Mouse (Mus musculus) large intestine, adult 2 months (tissue): ENCODE results near the gene Pex5. TPM values are rescaled to one million over a fixed set of nuclear protein-coding genes. Genes with fewer than 3 reads are reported as not detected.

ENCODE experiments used
- DNase-seq: peaks from one replicate; pipeline ENCODE4 v3.0.0-alpha.2; 2012; ENCODE audit warnings: low read depth, low spot score
- WGBS: fragments of 180-500 bp; shearing (Covaris S2); methylation state at CpG from one replicate; pipeline ENCODE4 v1.1.7; 2018; 5-methylcytosine and 5-hydroxymethylcytosine counted together
- polyA plus RNA-seq: library from polyadenylated mRNA; depleted of rRNA; stranded (reverse); fragments of >200 nt; gene quantifications from 2 replicates; pipeline ENCODE4 v1.2.3, GENCODE M21; 2012; rRNA removed

Pex5 gene
- 24.9 and 36.9 TPM in 2 replicates for polyA plus RNA-seq

DNA sequence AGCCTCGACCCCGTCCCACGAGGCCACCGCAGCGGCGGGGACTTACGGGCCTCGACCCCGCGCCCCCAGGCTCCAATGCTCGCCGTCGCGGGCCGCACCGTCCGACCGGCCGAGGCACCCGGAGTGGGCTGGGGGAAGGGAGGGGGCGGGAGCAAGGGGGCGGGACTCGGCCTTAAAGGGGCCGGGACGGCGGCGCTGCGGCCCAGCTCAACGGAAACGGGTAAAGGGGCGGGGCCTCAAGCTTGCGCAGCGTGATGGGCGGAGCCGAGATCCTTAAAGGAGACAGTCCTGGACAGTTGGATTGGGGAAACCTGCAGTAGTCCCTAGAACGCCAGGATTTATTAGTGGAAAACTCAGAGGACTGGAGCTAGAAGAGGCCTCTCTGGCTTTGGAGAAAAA, at the start of gene Pex5:
Pex5 (minus strand) TSS at position 141 of the 399 bp plus-strand sequence.
- 1% methylated on average over 35 of the region's 36 CpGs for WGBS
- DNase-seq: peak; percentile 87

- DNase-seq: no peak
- WGBS: 44% methylated on average over 8 of the region's 8 CpGs
Measured at GRCm38 (mm10) chr6:124463881-124464291, 49.0 kb upstream of the Pex5 start.

DNA sequence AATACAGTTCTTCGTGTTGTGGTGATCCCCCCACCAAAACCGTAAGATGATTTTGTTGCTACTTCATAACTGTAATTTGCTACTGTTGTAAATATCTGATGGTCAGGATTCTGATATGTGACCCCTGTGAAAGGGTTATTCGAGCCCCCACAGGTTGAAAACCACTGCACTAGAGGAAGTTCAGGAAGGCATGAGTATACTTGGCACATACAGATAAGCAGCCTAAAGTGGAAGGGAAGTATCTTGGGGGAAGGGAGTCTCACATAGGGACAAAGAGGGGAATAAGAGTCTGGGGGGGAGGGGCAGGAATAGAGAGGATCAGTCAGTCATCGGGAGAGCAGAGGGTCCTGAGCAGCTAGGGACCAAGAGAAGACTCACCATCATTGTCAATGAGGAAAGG, 44.5 kb upstream of the Pex5 start:
- 84% methylated on average over 4 of the region's 4 CpGs for WGBS
- no peak for DNase-seq

- 79% methylated on average over 11 of the region's 11 CpGs for WGBS
- no peak for DNase-seq
Measured at GRCm38 (mm10) chr6:124458505-124458904, 43.6 kb upstream of the Pex5 start.

GRCm38 (mm10) chr6:124457827-124458226, 43.0 kb upstream of the Pex5 start:
- 94% methylated on average over 5 of the region's 5 CpGs for WGBS
- DNase-seq: no peak

DNA sequence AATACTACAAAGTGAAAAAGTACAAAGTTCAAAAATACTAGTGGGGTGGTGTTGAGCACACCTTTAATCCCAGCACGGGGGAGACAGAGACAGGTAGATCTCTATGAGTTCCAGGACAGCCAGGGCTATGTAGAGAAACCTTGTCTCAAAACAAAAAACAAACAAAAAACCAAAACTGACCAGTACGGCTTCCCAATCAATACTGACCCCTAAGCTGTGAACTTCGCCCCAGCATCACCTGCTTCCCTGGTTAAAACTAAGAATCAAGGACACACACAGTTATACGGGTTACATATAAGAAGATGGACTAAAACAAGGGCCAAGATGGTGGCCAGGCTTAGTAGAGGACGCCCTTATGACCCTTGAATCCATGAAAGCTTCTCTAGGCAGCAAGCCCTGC, 41.4 kb upstream of the Pex5 start:
- 95% methylated on average over 5 of the region's 5 CpGs for WGBS
- no peak for DNase-seq

DNA sequence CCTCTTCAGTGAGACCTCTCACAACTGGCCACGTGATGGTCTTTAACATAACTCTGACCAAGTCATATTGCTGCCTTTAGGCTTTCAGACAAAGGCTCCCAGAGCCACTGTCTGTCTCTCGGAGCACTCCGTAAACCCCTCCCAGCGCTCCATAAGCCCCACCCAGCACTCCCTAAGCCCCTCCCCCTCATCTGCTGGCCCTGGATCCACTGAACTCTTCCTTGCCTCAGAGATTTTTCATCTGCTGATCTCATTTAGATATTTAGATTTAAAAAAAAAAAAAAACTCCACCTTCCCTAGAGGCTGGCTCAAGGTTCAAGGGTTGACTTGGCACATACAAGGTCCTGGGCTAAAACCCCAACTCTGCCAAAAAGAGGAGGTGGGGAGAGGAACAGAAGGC, 38.9 kb upstream of the Pex5 start:
- DNase-seq: no peak
- WGBS: 49% methylated on average over 4 of the region's 4 CpGs

- 47% methylated on average over 3 of the region's 3 CpGs for WGBS
- DNase-seq: no peak
Measured at GRCm38 (mm10) chr6:124451995-124452394, 37.1 kb upstream of the Pex5 start.

- no peak for DNase-seq
- 83% methylated on average over 18 of the region's 18 CpGs for WGBS
Measured at GRCm38 (mm10) chr6:124449668-124450383, 35.0 kb upstream of the Pex5 start.

GRCm38 (mm10) chr6:124448959-124449667, 34.2 kb upstream of the Pex5 start:
- DNase-seq: no peak
- WGBS: 93% methylated on average over 16 of the region's 16 CpGs

GRCm38 (mm10) chr6:124448186-124448852, 33.5 kb upstream of the Pex5 start:
- 69% methylated on average over 10 of the region's 10 CpGs for WGBS
- no peak for DNase-seq

DNA sequence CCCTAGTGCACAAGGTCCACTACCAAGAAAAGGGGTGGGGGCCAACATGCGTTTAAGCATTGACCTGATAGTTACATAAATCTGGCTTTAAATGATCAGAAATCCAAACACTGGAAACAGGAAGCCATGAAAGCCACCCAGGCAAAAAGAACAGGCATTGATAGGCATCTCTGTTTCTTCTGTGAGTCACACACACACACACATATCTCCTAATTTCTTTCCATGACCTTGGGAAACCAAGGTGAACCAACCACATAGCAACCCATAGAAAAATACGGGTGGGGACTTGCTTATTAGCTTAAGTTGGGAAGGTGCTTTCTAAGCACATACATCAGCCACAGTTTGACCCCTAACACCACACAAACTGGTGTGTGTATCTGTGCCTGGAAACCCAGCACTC, 32.5 kb upstream of the Pex5 start:
- WGBS: 64% methylated on average over 2 of the region's 2 CpGs
- no peak for DNase-seq

- 88% methylated on average over 9 of the region's 9 CpGs for WGBS
- no peak for DNase-seq
Measured at GRCm38 (mm10) chr6:124446459-124446858, 31.6 kb upstream of the Pex5 start.

DNA sequence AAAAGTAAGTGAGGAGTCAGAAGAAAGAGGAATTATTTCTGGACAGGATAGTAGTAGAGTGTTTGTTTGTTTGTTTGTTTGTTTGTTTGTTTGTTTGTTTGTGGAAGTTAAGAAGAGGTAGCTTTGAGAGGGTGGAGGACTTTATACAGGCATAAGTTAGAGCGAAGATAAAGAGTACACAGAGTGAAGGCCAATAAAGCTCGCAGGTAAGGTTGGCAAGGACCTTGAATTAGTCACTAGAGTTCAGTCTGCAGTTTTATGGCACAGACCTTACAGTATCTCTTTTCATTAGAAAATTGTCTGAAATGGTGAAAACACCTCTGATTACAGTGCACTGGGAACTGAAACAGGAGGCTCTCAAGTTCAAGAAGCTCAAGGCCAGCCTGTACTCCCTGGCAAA, 31.2 kb upstream of the Pex5 start:
- 42% methylated on average over 2 of the region's 2 CpGs for WGBS
- no peak for DNase-seq

GRCm38 (mm10) chr6:124443338-124443737, 28.5 kb upstream of the Pex5 start:
- DNase-seq: no peak
- 88% methylated on average over 2 of the region's 2 CpGs for WGBS

DNA sequence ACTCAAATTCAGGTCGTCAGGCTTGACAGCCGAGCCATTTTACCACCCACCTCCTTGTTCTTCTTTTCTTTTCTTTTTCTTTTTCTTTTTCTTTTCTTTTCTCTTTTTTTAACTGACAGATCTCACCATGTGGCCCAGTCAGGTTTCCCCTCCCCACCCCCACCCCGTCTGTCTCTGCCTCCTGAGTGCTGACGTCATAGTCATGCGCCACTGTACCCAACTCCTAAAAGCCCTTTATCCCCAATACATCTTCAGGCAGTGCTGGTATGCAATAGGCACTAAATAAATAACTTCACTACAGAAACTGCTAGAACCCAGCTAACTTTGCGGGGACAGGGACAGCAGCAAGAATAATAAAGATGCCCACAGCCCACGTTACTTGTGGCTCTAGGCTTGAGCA, 21.4 kb upstream of the Pex5 start:
- DNase-seq: no peak
- WGBS: 74% methylated on average over 7 of the region's 7 CpGs

- 76% methylated on average over 5 of the region's 5 CpGs for WGBS
- no peak for DNase-seq
Measured at GRCm38 (mm10) chr6:124435173-124435572, 20.3 kb upstream of the Pex5 start.

DNA sequence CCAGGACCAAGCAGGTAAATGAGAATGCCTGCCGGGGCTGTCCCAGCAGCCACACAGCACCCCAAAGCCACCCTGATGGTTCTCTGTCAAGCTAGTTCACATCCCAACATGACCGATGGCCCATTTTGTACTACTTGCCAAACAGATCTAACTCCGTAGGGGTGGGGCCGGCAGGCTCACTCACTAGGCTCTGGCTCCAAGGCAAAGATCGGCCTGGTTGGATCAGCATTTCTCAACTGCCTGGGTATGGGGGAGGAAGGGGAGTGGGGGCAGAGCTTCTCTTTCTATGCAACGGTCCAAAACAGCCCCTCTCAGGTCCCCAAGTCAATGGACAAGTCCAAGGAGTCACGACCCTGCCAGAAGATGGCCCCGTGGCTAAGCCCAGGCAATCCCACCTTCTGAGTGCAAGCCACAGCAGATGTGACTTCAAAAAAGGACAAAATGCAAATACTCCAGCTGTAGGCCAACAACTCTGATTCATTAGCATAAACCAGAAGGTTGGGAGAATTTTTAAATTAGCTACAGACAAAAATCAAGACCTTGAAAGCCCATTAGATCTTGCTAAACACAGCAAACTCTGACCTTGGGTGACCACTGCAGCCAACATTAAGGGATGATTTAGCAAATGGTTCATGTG, 18.9 kb upstream of the Pex5 start:
- DNase-seq: no peak
- WGBS: 87% methylated on average over 8 of the region's 8 CpGs

DNA sequence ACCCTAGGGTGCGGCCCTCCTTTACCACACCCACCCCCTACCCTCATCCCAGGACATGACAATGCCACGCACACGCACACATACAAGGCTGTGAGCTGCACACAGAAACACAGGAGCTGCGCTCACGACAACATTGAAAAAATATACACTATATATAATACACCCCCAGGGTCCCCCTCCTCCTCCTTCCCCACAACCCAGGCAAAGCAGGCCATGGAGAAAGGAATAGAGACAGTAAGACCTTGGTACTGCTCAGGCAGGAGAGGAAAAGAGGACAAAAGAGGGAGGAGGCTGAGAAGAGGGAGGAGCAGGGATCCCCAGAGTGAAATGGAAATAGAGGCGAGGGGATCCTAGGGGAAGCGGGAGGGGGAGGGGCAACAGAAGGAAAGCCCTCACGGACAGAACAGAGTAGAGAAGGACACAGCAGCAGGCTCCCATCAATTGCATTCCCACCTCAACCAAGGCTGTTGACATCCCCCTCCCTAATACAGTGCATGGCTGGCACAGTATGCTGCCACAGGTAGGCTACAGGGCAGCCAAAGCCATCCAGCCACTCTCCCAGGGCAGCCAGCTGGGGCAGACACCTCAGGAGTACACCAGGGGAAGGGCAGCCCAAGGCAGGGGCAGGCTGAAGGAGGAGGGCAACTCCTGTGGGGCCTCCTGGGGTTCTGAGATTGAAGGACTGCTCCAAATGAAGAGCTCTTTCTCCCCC, 16.1 kb upstream of the Pex5 start:
- no peak for DNase-seq
- 83% methylated on average over 8 of the region's 8 CpGs for WGBS

- 82% methylated on average over 3 of the region's 3 CpGs for WGBS
- DNase-seq: no peak
Measured at GRCm38 (mm10) chr6:124430379-124430778, 15.5 kb upstream of the Pex5 start.
